Mouse (Mus musculus) monocyte, adult 2 months (primary cell): ENCODE measurements around the gene Hsd11b1.
"Not testable (repeated sequence)": the region's sequence is repeated elsewhere in the genome, so short reads cannot be mapped to it uniquely, and the experiment has no call there.

Experiments
- DNase-seq, 2 experiments: peaks; one replicate each; pipeline ENCODE4 v3.0.0; 2022; ENCODE audit warnings: low spot score in 2 of 2, low read depth in 1 of 2

Gene Hsd11b1

GRCm38 (mm10) chr1:193263955-193264598 is at the start of gene Hsd11b1:
Gene Hsd11b1 (minus strand): TSS chr1:193264075.
- no peak for DNase-seq

GRCm38 (mm10) chr1:193311596-193311995 is 47.7 kb upstream of the Hsd11b1 start:
- no peak for DNase-seq

GRCm38 (mm10) chr1:193310519-193311085 is 46.7 kb upstream of the Hsd11b1 start:
- DNase-seq = no peak

- DNase-seq = no peak
Measured at GRCm38 (mm10) chr1:193309785-193310518, 46.1 kb upstream of the Hsd11b1 start.

- DNase-seq = no peak
Measured at GRCm38 (mm10) chr1:193306832-193307231, 43.0 kb upstream of the Hsd11b1 start.

- no peak for DNase-seq
Measured at GRCm38 (mm10) chr1:193305386-193305785, 41.5 kb upstream of the Hsd11b1 start.

- no peak for DNase-seq
Measured at GRCm38 (mm10) chr1:193303096-193303495, 39.2 kb upstream of the Hsd11b1 start.

- DNase-seq = no peak
Measured at GRCm38 (mm10) chr1:193302093-193302405, 38.2 kb upstream of the Hsd11b1 start.

- DNase-seq = no peak
Measured at GRCm38 (mm10) chr1:193301216-193302092, 37.6 kb upstream of the Hsd11b1 start.

GRCm38 (mm10) chr1:193299995-193300394 is 36.1 kb upstream of the Hsd11b1 start:
- DNase-seq = no peak

GRCm38 (mm10) chr1:193298141-193298765 is 34.4 kb upstream of the Hsd11b1 start:
- no peak for DNase-seq

- no peak for DNase-seq
Measured at GRCm38 (mm10) chr1:193295920-193296319, 32.0 kb upstream of the Hsd11b1 start.

GRCm38 (mm10) chr1:193293926-193294325 is 30.1 kb upstream of the Hsd11b1 start:
- DNase-seq = no peak

- no peak for DNase-seq
Measured at GRCm38 (mm10) chr1:193293039-193293438, 29.2 kb upstream of the Hsd11b1 start.

GRCm38 (mm10) chr1:193290686-193291085 is 26.8 kb upstream of the Hsd11b1 start:
- no peak for DNase-seq

- no peak for DNase-seq
Measured at GRCm38 (mm10) chr1:193289914-193290313, 26.0 kb upstream of the Hsd11b1 start.

GRCm38 (mm10) chr1:193289076-193289475 is 25.2 kb upstream of the Hsd11b1 start:
- DNase-seq = no peak

- DNase-seq = no peak
Measured at GRCm38 (mm10) chr1:193287578-193287977, 23.7 kb upstream of the Hsd11b1 start.

GRCm38 (mm10) chr1:193285766-193286325 is 22.0 kb upstream of the Hsd11b1 start:
- not testable (repeated sequence) for DNase-seq

GRCm38 (mm10) chr1:193284228-193284779 is 20.4 kb upstream of the Hsd11b1 start:
- DNase-seq = no peak
